Mouse (Mus musculus) stomach, embryonic 16.5 days (tissue): ENCODE measurements around the gene Rpa2. TPM values are rescaled to one million over a fixed set of nuclear protein-coding genes. Genes with fewer than 3 reads are reported as not detected.
"Not testable (repeated sequence)": the region's sequence is repeated elsewhere in the genome, so short reads cannot be mapped to it uniquely, and the experiment has no call there.

Experiments used
- ATAC-seq: fragments of 200-750 bp; cut with Nextera tagmentation; 2 replicates; pipeline ENCODE4 v1.8.0; 2017; ENCODE audit warnings: moderate number of reproducible peaks, moderate TSS enrichment; ENCODE audit not compliant: insufficient read depth, low FRiP score
- H3K27ac ChIP-seq: fragments of 300-500 bp; sonication (generic); 2 replicates; pipeline ENCODE4 v1.5.1; 2014; ENCODE audit warnings: low read length
- H3K27me3 ChIP-seq: fragments of 300-500 bp; sonication (generic); 2 replicates; pipeline ENCODE4 v1.6.1; 2014; ENCODE audit warnings: low read length, control low read depth, mixed read lengths; ENCODE audit not compliant: control insufficient read depth, insufficient read depth
- H3K36me3 ChIP-seq: fragments of 300-500 bp; sonication (generic); 2 replicates; pipeline ENCODE4 v1.6.1; 2014; ENCODE audit warnings: low read length; ENCODE audit not compliant: control insufficient read depth, insufficient read depth
- H3K4me1 ChIP-seq: fragments of 300-500 bp; sonication (generic); 2 replicates; pipeline ENCODE4 v1.6.1; 2014; ENCODE audit warnings: low read length, control low read depth, mixed read lengths; ENCODE audit not compliant: control insufficient read depth, insufficient read depth
- H3K4me2 ChIP-seq: fragments of 300-500 bp; sonication (generic); 2 replicates; pipeline ENCODE4 v1.6.1; 2014; ENCODE audit warnings: low read depth, low read length, mixed read lengths
- H3K4me3 ChIP-seq: fragments of 300-500 bp; sonication (generic); replicated peaks from 2 replicates; pipeline ENCODE4 v1.5.1; 2014; ENCODE audit warnings: mild to moderate bottlenecking, low read length
- H3K9ac ChIP-seq: fragments of 300-500 bp; sonication (generic); 2 replicates; pipeline ENCODE4 v1.6.1; 2014; ENCODE audit warnings: low read length
- H3K9me3 ChIP-seq: fragments of 300-500 bp; sonication (generic); replicated peaks from 2 replicates; pipeline ENCODE4 v1.6.1; 2016; ENCODE audit warnings: low read length, control low read depth; ENCODE audit not compliant: control insufficient read depth
- WGBS: fragments of 180-500 bp; shearing (Covaris S2); extraction: QIAGEN DNeasy Blood & Tissue Kit; methylation state at CpG from one replicate; pipeline ENCODE4 v1.1.7; 2014; 5-methylcytosine and 5-hydroxymethylcytosine counted together
- polyA plus RNA-seq: library from polyadenylated mRNA; unstranded; fragments of >200 nt; fragmentation: Nextera tagmentation; extraction: Ambion mirVana; gene quantifications from 2 replicates; pipeline ENCODE4 v1.2.1, GENCODE M21; 2015

Gene Rpa2
- polyA plus RNA-seq, 1 experiment from 2014 or later, result 75.3 TPM

DNA sequence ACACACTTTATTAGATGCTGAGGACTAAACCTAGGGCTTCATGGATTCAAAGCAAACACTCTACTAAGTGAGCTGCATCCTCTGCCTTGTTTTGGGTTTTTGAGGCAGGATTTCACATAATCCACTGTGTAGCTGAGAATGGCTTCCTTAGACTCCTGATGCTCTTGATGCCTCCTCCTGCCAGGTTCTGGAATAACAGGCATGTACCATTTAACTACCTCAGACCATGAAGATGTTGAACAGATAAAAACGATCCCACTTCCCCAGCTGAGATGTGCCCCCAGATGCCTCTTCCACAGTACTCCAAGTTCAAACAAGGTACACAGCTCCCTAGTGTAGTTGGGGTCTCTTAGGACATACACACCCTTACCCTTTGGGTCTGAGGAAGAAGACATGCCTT is 29.3 kb downstream of the Rpa2 start:
- Histone ChIP-seq H3K4me2 (no peak overlapping the region), H3K36me3 (no peaks in the 10 kb centered on the region), H3K9me3 (no peaks in the 10 kb centered on the region), H3K27ac (no peak overlapping the region), H3K4me3 (no peak overlapping the region), H3K4me1 (no peaks in the 10 kb centered on the region), H3K27me3 (peaks cover 4% of the 10 kb centered on the region; the same call in 1 of the 2 replicates), H3K9ac (no peak overlapping the region)
- ATAC-seq, result no peak
- 67% methylated on average over 1 of the region's 1 CpGs for WGBS

DNA sequence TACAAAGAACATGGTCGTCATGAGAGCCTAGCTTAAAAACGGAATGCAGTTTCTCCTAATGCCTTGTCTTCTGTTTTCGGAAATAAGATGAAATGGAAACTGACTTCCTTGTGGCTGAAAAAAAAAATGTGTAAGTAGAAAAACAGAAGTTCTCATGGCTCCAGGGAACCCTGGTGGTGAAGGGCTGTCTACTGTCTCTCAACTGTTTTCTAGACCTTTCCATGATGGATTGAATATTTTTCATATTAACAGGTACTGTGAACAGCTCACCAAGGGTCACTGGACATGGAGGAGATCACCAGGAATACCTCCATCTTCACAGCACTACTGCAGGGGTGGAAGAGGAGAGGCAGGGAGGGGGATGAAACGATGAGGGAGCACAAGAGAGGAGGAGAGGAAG is 29.9 kb downstream of the Rpa2 start:
- no peaks in the 10 kb centered on the region for H3K36me3 ChIP-seq
- H3K9me3 ChIP-seq, result no peaks in the 10 kb centered on the region
- WGBS, result 67% methylated on average over 4 of the region's 4 CpGs
- H3K4me3 ChIP-seq, result no peak overlapping the region
- H3K4me2 ChIP-seq, result no peak overlapping the region
- H3K9ac ChIP-seq, result no peak overlapping the region
- ATAC-seq, result no peak
- H3K27me3 ChIP-seq, result peaks cover 4% of the 10 kb centered on the region; the same call in 1 of the 2 replicates
- H3K27ac ChIP-seq, result no peak overlapping the region
- H3K4me1 ChIP-seq, result no peaks in the 10 kb centered on the region

DNA sequence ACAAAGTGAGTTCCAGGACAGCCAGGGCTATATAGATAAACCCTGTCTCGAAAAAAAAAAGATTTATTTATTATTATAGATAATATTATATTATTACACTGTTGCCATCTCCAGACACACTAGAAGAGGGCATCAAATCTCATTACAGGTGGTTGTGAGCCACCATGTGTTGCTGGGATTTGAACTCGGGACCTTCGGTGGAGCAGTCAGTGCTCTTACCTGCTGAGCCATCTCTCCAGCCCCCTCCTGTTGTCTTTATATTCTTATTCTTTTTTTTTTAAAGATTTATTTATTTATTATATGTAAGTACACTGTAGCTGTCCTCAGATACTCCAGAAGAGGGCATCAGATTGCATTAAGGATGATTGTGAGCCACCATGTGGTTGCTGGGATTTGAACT is 30.5 kb downstream of the Rpa2 start:
- not testable (repeated sequence) for H3K4me2 ChIP-seq, ATAC-seq, H3K4me3 ChIP-seq, H3K27ac ChIP-seq, H3K9me3 ChIP-seq, H3K4me1 ChIP-seq, H3K36me3 ChIP-seq, H3K9ac ChIP-seq, H3K27me3 ChIP-seq
- WGBS, result 85% methylated on average over 3 of the region's 3 CpGs

DNA sequence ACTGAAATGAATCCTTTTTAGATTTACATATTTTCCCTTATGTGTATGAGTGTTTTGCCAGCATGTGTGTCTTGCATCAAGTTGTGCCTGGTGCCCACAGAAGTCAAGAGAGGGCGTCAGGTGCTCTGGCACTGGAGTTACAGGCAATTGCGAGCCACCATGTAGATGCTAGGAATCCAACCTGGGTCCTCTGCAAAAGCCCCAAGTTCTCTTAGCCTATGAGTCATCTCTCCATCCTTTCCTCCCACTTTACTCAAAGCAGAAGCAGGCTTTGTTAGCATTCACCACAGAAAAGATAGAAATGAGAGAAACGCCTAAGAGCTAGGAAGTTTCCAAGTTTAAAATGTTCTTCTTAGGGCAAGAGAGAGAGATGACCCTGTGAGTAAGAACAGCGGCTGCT is 31.7 kb downstream of the Rpa2 start:
- peaks cover 4% of the 10 kb centered on the region; the same call in 1 of the 2 replicates for H3K27me3 ChIP-seq
- no peaks in the 10 kb centered on the region for H3K9me3 ChIP-seq
- no peak for ATAC-seq
- no peak overlapping the region for H3K4me3 ChIP-seq
- H3K4me2 ChIP-seq, result no peak overlapping the region
- no peaks in the 10 kb centered on the region for H3K4me1 ChIP-seq
- 80% methylated on average over 4 of the region's 4 CpGs for WGBS
- no peak overlapping the region for H3K9ac ChIP-seq
- no peaks in the 10 kb centered on the region for H3K36me3 ChIP-seq
- no peak overlapping the region for H3K27ac ChIP-seq

DNA sequence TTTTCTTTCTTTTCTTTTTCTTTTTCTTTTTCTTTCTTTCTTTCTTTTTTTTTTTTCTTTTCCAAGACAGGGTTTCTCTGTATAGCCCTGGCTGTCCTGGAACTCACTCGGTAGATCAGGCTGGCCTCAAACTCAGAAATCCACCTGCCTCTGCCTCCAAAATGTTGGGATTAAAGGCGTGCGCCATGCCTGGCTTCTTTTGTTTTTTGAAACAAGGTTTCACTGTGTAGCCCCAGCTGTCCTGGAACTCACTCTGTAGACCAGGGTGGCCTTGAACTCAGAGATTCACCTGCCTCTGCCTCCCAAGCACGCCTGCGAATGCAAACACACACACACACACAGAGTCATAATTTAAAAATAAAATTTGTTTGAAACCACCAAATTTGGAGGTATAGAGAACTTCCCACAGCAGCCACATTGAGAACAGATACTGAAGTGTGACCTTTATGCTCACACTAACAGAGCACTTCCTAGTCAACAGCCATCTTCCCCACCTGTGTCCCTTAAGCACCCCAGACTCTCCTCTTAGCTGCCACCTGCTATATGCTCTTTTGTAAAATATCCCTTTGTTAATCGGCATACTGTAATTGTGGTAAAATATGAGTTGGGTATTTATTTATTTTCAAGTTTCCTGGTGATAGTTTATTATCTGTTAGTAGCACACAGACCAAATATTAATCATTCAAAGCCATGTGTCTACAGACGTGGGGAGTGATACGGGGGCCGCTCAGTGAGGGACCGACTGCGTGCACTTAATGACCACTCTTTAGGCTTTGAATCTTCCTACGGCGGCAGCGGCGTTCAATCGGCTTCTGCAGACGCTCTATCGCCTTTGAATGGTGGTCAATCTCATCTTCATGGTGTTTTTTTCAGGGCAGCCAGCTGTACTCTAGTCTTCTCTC is 33.3 kb downstream of the Rpa2 start:
- WGBS, result 80% methylated on average over 18 of the region's 18 CpGs
- H3K27me3 ChIP-seq, result no peaks in the 10 kb centered on the region
- H3K4me3 ChIP-seq, result no peak overlapping the region
- H3K27ac ChIP-seq, result 0 out of 2 replicates have a peak overlapping the region, but pooled peaks have one; percentile 14
- no peak overlapping the region for H3K4me2 ChIP-seq
- no peaks in the 10 kb centered on the region for H3K36me3 ChIP-seq
- ATAC-seq, result no peak
- H3K9me3 ChIP-seq, result no peaks in the 10 kb centered on the region
- H3K4me1 ChIP-seq, result no peaks in the 10 kb centered on the region
- H3K9ac ChIP-seq, result no peak overlapping the region

DNA sequence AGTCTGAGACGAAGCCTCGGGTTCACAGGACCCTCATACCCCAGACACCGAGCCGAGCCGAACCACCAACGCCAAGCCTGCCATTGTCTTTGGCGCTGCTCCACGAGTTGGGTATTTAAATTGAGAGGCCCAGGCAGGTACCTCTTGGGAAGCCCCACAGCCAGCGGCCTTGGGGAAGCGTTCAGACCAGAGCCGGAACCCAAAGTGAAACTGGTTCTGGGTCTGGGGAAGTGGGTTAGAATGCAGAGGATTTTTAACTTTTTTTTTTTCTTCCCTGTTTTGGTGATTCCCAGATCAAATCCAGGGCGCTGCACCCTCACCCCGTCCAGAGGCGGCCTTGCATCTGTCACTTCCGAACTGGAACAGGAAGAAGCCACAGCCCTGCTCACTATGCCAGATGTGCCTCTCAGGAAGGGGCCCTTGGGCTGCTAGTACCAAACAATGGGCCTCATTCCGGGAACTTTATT is 34.1 kb downstream of the Rpa2 start:
- Histone ChIP-seq H3K9ac (no peak overlapping the region), H3K4me1 (no peaks in the 10 kb centered on the region), H3K27me3 (no peaks in the 10 kb centered on the region), H3K4me2 (no peak overlapping the region), H3K4me3 (no peak overlapping the region), H3K9me3 (no peaks in the 10 kb centered on the region), H3K27ac (0 out of 2 replicates have a peak overlapping the region, but pooled peaks have one; percentile 14), H3K36me3 (no peaks in the 10 kb centered on the region)
- ATAC-seq, result no peak
- 60% methylated on average over 16 of the region's 16 CpGs for WGBS

DNA sequence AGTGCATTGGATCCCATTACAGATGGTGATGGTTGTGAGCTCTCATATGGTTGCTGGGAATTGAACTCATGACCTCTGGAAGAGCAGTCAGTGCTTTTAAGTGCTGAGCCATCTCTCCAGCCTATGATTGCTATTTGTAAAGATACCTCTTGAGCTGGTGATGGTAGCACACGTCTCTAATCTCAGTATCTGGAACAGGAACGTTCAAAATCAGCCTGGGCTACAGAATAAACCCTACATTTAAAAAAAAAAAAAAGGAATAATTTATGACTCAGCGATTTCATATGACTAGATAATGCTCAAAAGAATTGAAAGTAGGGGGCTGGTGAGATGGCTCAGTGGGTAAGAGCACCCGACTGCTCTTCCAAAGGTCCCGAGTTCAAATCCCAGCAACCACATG is 35.1 kb downstream of the Rpa2 start:
- Histone ChIP-seq H3K27me3 (no peaks in the 10 kb centered on the region), H3K4me2 (no peak overlapping the region), H3K4me1 (no peaks in the 10 kb centered on the region), H3K36me3 (no peaks in the 10 kb centered on the region), H3K9me3 (no peaks in the 10 kb centered on the region), H3K4me3 (no peak overlapping the region), H3K9ac (no peak overlapping the region), H3K27ac (no peak overlapping the region)
- WGBS, result 83% methylated on average over 5 of the region's 5 CpGs
- ATAC-seq, result no peak

DNA sequence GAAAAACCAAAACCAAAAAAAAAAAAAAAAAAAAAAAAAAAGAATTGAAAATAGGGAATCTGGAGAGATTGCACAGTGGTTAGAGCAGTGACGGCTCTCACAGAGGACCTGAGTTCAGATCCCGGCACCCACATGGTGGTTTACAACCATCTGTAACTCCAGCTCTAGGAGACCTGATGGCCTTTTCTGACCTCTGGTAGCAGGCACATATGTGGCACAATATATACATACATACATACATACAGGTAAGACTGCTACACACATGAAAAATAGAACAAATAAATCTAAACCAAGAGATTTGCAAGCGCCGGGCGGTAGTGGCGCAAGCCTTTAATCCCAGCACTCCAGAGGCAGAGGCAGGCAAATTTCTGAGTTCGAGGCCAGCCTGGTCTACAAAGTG is 35.7 kb downstream of the Rpa2 start:
- H3K36me3 ChIP-seq, result no peaks in the 10 kb centered on the region
- no peak overlapping the region for H3K27ac ChIP-seq
- no peak overlapping the region for H3K4me2 ChIP-seq
- H3K4me3 ChIP-seq, result no peak overlapping the region
- H3K27me3 ChIP-seq, result no peaks in the 10 kb centered on the region
- ATAC-seq, result no peak
- no peaks in the 10 kb centered on the region for H3K4me1 ChIP-seq
- WGBS, result 96% methylated on average over 7 of the region's 7 CpGs
- H3K9me3 ChIP-seq, result no peaks in the 10 kb centered on the region
- H3K9ac ChIP-seq, result no peak overlapping the region

DNA sequence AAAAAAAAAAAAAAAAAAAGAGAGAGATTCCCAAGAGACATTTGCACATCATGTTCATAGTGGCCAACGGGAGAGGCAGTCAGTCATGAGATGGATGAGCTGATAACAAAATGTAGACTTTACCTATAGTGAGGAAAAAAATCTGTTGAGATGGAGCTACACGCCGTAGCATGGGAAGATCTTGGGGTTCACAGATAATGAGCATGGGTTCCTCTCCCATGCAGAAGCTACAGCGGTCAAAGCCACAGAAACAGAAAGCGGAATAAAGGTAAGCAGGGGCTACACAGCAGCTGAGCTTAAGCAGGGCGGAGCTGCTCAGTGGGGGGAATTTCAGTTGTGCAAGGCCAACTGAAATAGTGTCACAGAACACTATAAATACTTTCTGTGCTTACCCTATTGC is 36.2 kb downstream of the Rpa2 start:
- WGBS, result 78% methylated on average over 6 of the region's 6 CpGs
- H3K9me3 ChIP-seq, result no peaks in the 10 kb centered on the region
- H3K9ac ChIP-seq, result no peak overlapping the region
- ATAC-seq, result no peak; the same call in 1 of the 2 replicates
- H3K27ac ChIP-seq, result no peak overlapping the region
- H3K4me1 ChIP-seq, result no peaks in the 10 kb centered on the region
- no peaks in the 10 kb centered on the region for H3K36me3 ChIP-seq
- no peaks in the 10 kb centered on the region for H3K27me3 ChIP-seq
- H3K4me2 ChIP-seq, result no peak overlapping the region
- no peak overlapping the region for H3K4me3 ChIP-seq
